Mouse (Mus musculus) MN1 (cell line): ENCODE data around the gene Sycp3.
"Not testable (repeated sequence)": the region's sequence is repeated elsewhere in the genome, so short reads cannot be mapped to it uniquely, and the experiment has no call there.

Source experiments
- DNase-seq: peaks from one replicate; pipeline ENCODE4 v3.0.0-alpha.2; 2016; ENCODE audit warnings: low spot score

The Sycp3 gene

GRCm38 (mm10) chr10:88459502-88459992 is at the start of gene Sycp3:
Gene Sycp3, plus strand, starts transcription at chr10:88459569.
- DNase-seq = no peak

DNA sequence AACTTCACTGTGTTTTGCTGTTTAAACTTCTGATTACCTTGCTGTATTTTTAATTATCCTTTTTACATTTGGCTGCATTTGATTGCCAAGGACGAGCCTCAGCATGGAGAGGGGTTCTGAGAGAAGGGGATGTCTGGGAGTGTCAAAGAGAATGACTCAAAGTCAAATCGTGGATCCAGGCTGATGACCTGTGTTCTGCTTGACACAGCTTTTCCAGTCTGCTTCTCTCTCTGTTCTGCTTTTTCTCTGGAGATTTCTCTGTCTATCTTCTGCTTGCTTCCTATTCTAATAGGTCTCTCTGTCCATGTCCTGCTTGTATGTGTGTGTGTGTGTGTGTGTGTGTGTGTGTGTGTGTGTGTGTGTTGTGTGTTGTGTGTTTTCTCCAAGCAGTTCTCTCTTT is 49.6 kb upstream of the Sycp3 start:
- no peak for DNase-seq

GRCm38 (mm10) chr10:88412290-88412995 is 46.9 kb upstream of the Sycp3 start:
- peak; percentile 83 for DNase-seq

DNA sequence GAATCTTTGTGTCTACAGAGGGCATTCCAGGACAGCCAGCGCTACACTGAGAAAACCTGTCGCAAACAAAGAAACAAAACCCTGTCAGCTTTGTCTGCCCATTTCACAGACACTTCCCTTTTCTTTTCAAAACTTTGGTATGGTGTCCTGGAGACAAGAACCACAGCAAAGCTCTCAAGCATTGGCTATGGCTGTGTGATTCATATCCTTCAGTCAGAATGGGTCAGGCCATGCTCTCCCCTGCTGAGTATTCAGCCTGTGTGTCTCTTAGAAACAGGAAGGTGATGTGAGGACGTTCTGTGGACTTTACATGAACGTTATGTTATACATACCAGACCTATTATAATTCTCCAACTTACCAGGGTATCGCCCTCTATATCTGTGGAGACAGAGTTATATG is 41.7 kb upstream of the Sycp3 start:
- no peak for DNase-seq

GRCm38 (mm10) chr10:88420141-88420541 is 39.2 kb upstream of the Sycp3 start:
- DNase-seq = no peak

- DNase-seq = no peak
These were observed 38.5 kb upstream of the Sycp3 start for GRCm38 (mm10) chr10:88420655-88421435.

DNA sequence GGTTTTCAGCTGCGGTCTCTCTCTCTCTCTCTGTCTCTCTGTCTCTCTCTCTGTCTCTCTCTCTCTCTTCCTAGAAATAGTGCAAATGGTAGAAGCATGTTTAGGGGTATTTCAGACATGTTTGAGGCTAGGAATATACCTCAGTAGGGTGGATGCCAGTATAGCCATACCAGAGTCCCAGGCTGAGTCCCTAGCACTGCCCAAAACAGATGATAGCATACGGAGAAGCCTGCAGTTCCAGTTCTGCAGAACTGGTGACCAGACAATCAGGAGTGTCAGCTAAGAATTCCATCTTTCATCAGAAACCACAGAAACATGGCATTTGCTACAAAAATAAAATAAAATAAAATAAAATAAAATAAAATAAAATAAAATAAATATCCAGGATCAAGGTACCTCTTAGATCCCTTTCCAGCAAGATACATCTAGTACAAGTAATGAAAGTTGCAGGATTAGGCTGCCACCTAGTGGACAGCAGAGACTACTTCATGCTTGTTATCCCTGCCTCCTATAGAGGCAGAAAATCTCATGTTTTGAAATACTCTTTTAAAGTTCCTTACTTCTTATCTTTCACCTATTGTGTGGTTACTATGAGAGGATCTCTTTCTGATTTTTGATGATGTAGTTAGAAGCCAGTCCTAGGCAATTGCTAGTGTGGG is 33.1 kb upstream of the Sycp3 start:
- DNase-seq = peak; percentile 84

GRCm38 (mm10) chr10:88426896-88427295 is 32.5 kb upstream of the Sycp3 start:
- DNase-seq = no peak

DNA sequence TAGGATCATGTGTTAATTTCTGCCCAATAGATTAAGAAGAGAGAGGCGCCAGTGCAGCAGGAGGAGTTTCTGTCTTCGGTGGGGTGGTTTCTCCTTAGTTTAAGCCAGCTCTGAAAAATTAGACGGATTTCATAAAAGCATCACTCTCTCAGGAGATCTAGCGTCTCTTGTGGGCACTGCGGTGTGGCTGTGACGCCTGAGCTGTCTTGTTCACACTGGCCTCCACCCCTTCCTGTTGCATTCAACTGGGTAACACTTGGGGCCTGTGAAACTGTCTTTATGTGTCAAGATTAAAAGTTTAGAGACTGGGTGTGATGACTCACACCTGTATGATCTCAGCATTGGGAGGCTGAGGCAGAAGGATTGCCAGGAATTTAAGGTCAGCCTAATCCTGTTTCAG is 31.4 kb upstream of the Sycp3 start:
- DNase-seq = no peak

DNA sequence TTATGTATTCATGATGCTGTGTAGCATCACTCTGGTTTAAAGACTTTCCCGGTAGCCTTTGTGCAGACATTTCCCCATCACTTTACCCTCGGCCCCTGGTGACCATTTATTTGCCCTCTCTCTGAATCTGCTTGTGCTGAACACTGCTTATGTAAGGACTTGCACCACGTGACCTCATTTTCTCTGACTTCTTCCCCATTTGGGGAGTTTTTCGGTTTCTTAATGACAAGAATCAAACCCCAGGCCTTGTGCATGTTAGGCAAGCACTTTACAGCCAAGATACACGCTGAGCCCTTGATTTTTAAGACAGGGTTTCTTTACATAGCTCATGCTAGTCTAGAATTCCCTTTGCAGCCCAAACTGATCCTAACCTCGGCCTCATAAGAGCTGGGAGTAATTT is 18.1 kb upstream of the Sycp3 start:
- DNase-seq = no peak

- no peak for DNase-seq
These were observed 8.1 kb upstream of the Sycp3 start for GRCm38 (mm10) chr10:88451221-88451620.

- DNase-seq = no peak
These were observed 7.4 kb upstream of the Sycp3 start for GRCm38 (mm10) chr10:88451990-88452389.

DNA sequence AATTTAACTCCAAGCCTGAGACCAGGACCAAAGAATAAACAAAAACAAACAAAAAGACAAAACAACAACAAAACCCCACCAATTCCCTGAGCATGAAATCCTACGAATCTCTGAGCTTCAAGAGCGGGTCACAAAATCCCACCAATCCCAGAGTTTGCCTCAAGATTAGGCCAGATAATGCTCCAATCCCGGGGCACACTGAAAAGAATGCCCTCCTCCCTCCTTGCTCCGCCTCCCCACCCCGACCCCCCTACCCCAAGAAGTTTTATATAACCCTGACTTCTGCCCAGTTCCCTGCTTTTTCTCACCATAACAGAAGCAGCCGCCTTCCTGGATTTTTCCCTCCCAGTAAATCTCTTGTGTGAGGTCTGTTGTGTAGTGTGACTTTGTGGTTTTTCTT is 1.6 kb upstream of the Sycp3 start:
- DNase-seq = no peak

GRCm38 (mm10) chr10:88460122-88460820 is 902 bp downstream of the Sycp3 start:
- no peak for DNase-seq

- DNase-seq = not testable (repeated sequence)
These were observed 23.5 kb downstream of the Sycp3 start for GRCm38 (mm10) chr10:88482866-88483265.

- no peak for DNase-seq
These were observed 29.3 kb downstream of the Sycp3 start for GRCm38 (mm10) chr10:88488629-88489028.

- DNase-seq = no peak
These were observed 32.3 kb downstream of the Sycp3 start for GRCm38 (mm10) chr10:88491632-88492031.

- DNase-seq = no peak
These were observed 33.3 kb downstream of the Sycp3 start for GRCm38 (mm10) chr10:88492658-88493057.

GRCm38 (mm10) chr10:88494959-88495587 is 35.7 kb downstream of the Sycp3 start:
- no peak for DNase-seq

GRCm38 (mm10) chr10:88496864-88497564 is 37.6 kb downstream of the Sycp3 start:
- DNase-seq = no peak

DNA sequence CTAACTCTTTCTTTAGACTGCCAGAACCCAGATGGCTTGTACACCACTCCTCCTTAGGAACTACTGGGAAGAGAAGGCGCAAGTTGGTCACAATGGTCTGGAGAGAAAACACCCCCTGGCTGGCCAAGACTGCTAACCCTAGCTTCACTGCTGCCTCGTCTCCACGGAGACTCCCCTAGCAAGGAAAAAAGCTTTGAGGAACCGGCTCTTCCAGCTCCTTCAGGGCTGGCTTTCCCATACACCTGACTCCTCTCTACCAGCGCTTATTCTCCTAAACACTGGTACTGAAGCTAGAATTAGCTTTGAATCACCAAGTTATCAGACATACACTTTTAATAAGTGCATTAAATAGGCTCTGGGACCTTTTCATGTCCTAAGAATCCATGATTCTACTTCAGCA is 40.6 kb downstream of the Sycp3 start:
- no peak for DNase-seq
